Mouse (Mus musculus) embryo, embryonic 9.5 days (tissue): ENCODE measurements at regions not wholly inside any gene's neighbourhood (a gene's known extent, or its start where the extent isn't known, plus 50 kb on each side); places are given as distances from the start of the nearest gene placed in this dataset.

ENCODE experiments used
- DNase-seq: peaks from one replicate; pipeline ENCODE4 v3.0.0-alpha.2; 2017; ENCODE audit errors: extremely low spot score

DNA sequence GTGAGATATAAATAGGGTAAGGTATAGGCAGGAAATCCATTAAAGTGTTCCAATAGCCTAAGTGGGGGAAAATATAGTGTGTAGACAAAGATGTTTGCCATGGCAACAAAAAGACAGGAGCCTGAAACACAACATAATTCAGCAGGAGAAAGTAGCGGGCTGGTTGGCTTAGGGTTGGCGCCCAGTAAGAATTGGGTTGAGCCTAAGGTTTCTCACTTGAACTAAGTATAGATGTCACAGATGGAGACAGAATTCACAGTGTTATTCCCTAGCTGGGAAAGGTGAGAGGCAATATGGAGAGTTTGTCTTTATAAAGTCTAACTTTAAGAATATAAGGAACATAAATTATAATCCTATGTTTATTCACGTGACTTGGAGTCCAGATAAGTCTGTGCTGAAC lies 64.8 kb upstream of the Ogfrl1 start:
- DNase-seq: no peak

DNA sequence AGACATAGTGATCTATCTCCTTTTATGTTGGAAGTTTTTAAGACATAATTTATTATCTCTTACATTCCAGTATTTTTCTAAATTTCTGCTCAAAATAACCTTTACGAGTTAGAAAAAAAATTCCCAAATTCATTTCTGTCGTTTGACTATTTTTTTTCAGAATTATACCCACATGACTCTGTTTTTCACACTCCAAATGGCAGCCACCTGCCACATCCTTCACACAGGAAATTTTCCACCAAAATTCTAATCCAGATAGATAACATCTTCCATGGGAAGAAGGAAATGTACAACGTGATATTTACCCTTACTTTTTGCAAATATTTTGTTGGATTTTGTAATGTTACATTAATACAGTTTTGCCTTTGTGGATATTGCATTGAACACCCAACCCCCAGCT lies 66.5 kb upstream of the Ogfrl1 start:
- DNase-seq: no peak

DNA sequence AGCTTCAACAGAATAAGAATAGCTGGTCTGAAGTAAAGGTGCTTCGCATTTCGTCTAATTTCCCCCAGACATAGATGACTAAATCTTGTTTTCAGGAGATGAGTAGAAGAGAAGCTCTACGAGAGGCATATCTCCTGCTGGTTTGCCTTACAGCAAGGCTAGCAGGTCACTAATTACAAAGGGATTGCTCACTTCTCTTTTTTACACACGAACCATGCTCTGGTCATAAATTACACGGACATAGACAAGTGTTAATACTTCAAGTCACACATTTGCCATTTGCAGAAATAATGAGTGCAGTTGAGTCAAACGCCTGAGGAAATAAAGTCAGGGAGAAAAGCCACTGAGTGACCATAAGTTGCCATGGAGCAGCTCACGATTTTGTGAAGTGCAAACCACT lies 68.8 kb upstream of the Ogfrl1 start:
- no peak for DNase-seq

DNA sequence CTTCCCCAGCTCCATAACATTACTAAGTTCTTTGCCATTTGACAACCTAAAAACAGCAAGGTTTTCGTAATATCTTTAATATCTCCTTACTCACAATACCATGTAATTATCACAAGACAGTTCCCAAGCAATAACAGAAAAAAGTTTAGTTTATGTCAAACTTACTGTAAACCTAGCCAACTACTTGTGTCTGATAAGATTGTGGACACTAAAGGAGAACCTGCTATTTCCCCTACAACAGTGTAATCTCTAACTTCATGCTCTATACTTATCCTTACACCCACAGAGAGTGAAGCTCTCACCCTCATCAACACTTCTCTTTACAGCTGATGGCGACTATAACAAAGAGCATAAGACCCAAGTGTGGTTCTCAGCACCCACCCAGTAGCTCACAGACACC lies 69.8 kb upstream of the Ogfrl1 start:
- DNase-seq: no peak

DNA sequence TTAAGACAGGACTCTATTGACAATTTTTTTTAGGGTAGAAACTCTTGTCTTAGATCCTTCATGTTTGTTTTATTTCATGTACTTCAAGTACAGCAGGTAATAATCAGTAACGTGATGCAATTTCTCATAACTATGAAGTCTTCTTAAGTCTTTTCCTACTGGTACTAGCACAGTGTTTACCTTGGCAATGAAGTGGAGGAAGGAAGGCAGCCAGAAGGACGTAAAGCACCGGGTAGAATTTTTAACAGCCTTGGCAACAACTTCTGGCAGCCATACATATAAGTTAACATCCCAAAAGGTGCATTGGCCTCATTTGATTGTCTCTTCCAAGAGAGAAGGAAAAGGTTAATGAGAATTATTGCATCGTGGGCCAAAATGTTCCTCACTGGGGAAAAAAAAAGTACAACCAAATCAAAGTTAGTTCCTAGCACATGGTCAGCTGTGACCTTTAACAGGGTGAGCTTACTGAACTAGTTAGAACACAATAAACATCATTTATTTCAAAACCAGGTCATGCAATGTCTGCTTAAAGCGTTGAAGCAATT lies 83.3 kb upstream of the Ogfrl1 start:
- no peak for DNase-seq

DNA sequence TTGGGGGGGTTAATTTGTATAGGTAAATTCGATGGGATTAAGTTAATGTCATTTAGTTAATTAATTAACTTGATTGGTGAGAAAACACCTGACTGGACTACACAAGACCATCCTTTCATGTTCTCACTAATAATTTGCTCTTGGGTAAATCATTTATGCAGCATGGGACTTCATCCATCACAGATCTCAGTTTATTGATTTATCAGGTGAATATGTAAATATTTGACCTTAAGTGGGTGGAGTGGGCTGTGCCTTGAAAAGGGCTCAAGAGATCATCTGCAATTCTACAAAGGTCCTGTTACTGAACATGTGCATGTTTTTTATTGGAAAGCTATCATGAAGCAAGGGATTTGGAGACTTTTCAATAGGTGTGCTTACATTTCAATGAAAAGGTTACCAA lies 87.0 kb upstream of the Ogfrl1 start:
- DNase-seq: no peak

DNA sequence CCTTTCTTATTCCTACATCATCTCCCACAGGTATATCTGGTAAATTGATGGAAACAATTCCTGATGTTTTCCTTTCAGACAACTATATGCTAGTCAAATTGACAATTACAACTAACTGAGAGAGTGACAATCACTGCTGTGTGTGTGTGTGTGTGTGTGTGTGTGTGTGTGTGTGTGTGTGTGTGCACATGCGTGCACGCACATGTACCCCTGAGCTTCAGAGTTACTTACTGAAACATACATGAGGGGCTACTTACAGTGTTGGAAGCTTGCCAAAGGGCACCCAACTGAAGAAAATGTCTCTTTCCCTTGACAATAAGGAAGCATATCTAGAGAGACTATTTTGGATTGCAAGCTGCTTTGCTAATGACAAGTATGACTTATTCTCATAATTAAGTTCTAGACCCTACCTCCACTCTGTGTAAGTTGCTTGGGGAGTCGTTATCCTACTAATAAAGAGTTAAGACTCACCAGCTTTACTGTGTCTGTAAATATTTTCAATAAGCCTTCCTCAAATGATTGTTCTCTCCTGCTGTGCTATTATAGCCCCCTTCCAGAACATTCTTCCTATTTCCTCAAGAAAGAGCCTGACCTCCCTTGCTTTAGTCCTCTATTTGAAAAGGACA lies 87.7 kb upstream of the Ogfrl1 start:
- no peak for DNase-seq

DNA sequence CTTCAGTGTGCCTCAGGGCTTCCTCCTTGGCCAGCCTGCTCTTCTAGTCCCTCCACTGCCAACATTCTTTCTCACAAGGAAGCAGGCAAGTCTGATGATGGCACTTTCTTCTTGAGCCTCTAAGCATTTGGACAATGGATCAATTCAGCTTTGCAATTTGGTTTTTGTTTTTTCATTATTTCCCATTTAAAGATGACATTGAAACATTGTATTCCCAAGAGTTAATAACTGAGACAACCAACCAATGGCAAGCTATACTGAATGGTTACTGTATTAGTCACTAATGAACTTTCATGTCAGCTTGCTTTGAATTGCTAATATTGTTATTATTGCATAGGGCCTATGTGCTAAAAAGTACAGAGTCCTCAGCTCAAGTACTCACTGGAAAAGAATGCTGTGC lies 89.5 kb upstream of the Ogfrl1 start:
- no peak for DNase-seq

DNA sequence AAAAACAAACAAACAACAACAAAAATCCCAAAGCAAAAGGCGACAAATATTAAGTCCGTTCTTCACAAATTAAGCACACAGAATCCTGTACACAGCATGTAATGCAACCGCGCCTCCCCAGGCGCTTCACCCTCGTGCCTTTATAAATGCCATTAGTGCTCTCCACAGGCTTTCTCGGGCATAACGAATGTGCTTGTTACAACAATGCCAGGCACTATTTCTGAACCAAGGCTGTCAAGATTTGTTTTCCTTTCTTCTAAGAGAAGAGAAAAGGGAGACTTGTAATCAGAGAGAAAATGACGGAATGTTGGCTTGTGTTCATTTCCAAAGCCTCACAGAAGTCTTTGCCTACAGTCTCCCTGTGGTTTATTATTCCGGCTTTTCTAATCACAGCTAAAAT lies 93.1 kb upstream of the Ogfrl1 start:
- DNase-seq: no peak

DNA sequence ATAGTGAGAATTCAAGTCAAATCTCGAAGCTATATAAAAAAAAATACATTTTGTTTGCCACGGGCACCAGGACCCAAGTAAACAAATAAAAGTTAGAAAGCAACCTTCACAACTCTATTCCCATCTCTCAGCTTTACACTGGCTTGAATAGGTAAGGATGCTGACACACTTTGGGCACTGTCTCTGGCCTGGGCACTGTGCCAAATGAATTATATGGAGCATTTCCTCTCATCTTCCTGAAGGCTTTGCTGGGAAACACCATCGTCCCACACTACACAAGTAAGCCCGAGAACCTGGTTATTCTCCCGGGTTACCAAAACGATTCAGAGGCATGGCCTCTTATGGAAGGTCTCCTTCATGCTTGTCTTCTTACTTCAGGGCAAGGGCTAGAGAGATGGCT lies 93.5 kb upstream of the Ogfrl1 start:
- no peak for DNase-seq

DNA sequence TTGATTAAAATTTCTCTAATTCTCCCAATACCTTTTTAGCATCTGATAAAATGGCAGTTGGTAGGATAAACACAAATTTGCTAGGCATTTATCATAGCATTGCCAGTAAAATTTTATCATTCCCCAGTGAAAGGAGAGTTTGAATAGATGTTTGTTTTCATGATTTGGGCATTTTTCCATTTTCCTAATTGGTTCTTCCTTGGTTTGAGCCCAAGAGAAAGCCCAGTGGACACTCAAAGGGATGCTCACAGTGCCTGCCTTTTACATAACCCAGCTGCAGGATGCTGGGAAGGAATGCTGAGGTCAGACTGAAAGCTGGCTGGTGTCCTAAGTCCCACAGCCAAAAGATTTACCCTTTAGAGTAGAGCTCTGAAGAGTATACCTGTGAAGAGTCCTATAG lies 95.4 kb upstream of the Ogfrl1 start:
- no peak for DNase-seq

DNA sequence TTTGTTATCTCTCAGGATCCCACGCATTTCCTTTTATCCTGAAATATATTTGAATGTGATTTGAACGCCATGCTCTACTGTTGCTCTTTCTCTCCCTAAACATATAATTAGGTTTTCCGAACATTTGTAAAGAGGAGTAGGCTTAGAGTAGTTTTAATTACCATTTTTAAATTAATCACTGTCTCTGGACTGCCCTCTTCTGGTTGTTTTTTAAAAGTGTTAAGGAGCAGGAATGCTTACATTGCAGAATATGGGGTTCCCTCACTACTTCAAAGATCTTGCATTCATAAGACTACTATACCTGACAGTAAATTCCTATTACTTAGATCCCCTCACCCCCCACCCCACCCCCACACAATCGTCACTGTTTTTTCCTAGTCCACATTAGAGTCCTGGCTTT lies 97.8 kb upstream of the Ogfrl1 start:
- DNase-seq: no peak

DNA sequence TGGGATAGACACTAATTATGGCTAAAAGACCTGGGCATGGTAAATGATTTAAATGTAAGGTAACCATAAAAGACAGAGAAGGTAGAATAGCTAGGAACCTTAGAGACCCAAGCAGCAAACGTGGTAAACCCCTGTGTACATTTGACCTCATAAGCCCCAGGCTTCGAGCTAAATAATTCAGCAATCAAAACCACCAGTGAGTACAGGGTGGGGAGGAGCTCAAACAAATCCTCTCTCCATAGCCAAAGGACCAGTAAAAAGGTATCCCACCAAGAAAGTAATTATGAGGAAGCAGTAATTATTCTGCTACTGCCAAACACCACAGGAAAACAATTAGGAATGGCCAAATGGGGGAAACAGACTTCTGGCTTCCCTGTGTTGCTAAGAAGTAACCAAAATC lies 122.5 kb upstream of the Ogfrl1 start:
- DNase-seq: no peak

DNA sequence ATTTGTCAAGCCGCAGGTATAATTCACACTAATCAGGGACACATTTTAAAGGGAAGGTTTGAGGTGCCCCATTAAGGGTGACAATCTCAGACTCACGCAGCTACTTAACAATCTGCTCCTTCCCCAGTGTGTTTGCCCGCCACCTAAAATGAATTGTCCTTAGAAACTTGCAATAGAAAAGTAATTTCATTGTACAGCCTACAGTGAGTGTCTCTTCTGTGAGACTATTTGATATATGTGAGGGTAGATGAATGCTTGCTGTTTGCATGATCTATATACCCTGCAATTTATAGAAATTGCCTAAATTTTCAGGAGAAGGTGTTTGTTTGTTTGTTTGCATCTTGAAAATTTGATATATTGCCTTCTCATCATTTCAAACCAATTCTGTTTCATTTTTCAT lies 135.1 kb upstream of the Ogfrl1 start:
- no peak for DNase-seq

DNA sequence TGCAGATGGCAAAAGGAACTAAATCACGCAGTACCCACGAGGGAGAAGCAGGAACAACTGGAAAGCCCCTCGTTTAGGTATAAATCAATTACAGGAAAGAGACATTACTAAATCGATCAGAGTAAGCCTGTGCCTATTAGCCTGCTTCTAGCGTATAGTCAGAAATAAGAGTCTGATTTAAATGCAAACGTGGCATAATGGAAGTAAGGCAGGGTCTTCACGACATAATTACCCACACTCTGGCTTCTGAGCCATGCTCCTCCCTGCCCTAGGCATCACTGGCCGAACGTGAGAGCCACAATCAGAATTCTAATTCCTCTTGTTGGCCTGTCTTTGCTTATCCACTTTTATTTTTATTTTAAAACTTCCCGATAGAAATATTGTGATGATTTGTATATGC lies 139.0 kb upstream of the Ogfrl1 start:
- DNase-seq: no peak

DNA sequence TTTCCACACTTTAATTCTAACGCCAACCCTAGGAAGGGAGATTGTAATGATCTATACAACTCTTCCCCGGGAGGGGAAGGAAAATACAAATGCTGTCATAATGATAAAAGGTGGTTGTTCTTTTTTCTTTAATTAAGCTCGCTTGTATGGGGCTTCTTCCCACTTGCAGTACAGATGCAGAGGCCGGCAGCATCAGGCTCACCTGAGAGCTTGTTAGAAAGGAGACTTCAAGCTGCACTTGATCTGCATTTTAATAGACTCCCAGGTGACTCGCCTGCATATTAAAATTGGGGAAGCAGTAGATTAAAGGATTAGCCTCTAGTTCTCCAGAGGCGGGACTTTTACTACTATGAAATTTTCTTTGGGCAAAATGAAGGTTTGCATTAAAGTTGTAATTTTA lies 140.8 kb upstream of the Ogfrl1 start:
- DNase-seq: no peak

DNA sequence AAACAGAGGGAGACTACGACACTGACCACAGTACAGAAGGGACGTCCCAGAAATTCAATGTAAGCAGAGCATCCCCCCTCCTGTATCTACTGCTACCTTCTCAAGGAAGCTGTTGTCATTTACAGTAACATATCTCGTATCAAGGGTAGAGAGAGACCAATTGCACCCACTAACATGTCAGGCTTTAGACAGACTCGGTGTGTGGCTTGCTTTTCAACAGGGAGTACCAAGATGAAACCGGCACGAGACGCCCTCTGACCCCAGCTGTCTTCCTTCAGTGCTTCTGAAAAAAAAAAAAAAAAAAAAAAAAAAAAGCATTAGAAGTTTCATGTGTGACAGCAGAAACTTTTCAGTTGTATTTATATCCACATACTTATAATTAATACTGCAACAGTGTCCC lies 143.0 kb upstream of the Ogfrl1 start:
- DNase-seq: no peak

DNA sequence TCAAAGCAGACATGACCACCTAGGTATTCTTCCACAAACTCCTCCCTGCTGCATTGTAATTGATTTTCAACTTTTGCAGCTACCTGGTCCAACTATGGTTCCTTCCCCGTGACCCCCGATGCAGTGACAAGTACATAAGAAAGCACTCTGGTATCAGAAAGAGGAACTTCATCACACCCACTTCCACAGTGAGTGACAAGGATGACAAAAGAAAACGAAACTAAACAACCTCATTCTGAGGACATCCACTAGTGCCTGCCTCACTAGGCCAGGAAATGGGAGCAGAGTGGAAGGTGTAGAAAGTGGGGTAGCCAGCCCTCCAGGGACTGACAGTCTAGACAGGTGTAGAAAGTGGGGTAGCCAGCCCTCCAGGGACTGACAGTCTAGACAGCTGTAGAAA lies 158.2 kb upstream of the Ogfrl1 start:
- no peak for DNase-seq

DNA sequence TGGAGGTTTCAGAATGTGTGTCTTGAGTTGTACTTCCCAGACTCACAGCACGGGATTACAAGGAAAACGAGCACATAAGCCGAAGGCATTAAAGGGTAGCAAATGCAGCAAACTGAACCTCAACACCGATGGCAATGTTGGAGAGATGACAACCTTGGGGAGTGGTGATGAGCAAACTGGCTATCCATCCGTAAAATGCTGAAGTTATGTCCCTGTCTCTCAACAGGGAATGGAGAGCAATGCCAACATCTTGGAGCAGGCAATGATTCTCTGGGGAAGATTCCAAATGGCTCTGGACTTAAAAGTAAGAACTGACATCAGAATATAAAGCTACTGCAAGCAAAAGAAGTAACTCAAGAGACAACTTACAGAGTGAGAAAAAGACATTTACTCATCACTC lies 170.5 kb upstream of the Ogfrl1 start:
- no peak for DNase-seq

DNA sequence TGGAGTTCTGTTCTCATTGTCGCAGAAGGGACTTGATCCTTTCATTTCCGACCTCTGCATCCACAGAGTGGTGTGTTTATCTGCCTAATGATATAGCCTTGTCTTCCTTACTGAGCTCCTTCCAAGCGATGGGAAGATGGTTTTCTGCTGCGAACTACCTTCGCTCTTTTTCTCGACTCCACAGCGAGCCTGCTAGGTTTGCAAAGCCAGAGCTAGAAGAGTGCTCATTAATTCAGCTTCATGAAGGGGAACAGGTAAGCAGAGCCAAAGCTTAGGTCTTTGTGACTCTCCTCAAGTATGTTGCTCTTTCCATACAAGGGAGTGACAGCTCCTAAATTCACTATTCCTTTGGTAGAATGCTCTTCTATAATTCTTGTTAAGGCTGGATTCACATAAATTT lies 176.9 kb upstream of the Ogfrl1 start:
- no peak for DNase-seq

DNA sequence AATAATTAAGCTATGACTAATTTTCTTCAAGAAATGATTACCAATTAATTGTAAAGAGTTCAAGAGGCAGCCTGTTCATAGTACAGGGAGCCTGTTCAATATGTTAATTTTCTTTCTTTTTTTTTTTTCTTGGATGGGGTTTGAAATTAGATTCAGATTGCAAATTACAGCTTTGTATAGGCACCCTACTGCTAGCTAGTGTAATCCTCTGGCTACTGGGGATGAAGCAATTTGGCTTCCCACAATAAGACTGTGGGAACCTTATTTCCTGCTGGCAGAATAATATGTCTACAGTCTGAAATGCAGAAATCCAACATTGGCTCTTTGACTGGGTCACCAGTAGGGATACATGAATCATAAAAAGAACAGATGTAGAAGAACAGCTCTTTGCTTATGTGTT lies 177.4 kb upstream of the Ogfrl1 start:
- DNase-seq: no peak

DNA sequence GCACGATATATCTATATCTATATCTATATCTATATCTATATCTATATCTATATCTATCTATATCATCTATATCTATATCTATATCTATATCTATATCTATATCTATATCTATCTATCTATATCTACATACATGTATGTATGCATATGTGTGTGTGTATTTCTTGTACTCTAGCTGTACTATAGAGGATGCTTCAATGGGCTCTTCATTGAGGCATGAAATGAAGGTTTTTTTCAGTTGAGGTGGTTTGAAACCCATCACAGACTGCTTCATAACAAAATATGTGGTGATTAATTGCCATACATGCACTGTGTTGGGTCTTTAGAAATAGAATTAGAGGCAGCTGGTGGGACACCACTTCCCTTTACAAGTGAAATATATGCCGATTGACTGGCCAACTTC lies 177.9 kb upstream of the Ogfrl1 start:
- no peak for DNase-seq

DNA sequence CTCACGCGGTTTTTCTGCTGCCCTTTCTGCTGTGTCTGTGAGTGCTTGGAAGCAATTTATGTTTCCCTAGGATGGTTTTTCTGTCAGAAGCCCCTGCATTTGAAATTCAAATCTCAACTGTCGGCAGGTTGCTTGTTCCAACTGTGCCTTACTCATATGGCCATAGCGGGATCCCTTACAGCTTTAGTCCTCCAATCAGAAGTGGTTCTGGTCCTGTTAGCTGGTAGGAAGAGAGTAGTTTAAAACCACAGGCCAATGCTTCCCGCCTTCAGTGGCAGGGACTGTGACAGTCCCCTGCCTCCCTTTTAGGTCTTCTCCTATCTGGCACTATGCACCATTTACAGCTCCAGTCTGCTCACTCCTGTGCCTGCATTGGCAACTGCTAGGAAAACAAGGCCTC lies 178.6 kb upstream of the Ogfrl1 start:
- no peak for DNase-seq

DNA sequence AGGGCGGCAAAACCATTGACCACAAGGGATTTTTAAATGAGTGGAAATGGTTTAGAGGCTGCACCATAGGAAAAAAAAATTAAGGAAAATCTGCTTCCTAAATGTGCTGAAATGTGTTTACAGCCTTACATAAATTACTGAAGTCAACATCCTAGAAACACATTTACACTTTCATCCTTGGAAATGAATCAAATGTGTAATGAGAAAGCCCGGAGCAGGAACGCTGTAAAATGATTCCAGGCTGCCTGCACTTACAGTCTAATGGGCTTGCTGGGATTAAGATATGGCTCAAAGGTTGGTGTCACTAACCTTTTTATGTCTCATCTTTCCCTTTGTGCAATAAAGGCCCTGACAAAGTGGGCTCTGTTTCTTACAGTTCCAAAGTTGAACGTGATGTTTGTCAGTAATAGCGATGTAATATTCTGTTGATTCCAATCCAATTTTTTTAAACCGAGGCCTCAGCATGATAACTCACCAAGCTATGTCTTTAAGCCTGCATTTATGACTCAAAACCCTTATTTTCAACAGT lies 172.1 kb upstream of the B3gat2 start:
- no peak for DNase-seq
